Mouse (Mus musculus) hindlimb bud, embryonic 11.5 days (tissue): ENCODE measurements around the gene Naa30.

Experiments used
- DNase-seq: peaks from one replicate; pipeline ENCODE4 v3.0.0-alpha.2; 2012; ENCODE audit warnings: low read depth, low spot score; ENCODE audit errors: extremely low spot score

The Naa30 gene

GRCm38 (mm10) chr14:49221771-49222170 lies 49.7 kb downstream of the Naa30 start:
- no peak for DNase-seq

DNA sequence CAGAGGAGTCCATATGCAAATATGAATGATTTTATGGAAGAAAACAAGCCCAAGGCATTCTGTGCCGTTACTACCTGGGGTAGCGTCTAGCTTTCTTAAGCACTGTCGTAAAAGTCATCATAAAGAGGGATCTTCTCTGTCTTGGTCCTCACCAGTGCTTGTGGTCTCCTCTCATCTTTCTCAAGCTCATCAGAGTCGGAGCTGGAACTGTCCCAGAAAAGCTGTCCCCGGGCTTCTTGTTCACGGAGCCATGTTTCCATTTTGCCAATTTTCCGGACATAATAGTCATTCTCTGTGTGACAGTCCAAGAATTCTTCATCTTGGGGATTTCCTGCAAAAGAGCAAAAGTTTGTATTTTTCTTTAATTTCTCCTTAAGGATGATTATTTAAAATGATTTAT lies 54.4 kb downstream of the Naa30 start:
- DNase-seq: no peak

- DNase-seq: no peak
These were observed 55.0 kb downstream of the Naa30 start for GRCm38 (mm10) chr14:49226986-49227385.

- DNase-seq: no peak
These were observed 59.8 kb downstream of the Naa30 start for GRCm38 (mm10) chr14:49231845-49232244.

DNA sequence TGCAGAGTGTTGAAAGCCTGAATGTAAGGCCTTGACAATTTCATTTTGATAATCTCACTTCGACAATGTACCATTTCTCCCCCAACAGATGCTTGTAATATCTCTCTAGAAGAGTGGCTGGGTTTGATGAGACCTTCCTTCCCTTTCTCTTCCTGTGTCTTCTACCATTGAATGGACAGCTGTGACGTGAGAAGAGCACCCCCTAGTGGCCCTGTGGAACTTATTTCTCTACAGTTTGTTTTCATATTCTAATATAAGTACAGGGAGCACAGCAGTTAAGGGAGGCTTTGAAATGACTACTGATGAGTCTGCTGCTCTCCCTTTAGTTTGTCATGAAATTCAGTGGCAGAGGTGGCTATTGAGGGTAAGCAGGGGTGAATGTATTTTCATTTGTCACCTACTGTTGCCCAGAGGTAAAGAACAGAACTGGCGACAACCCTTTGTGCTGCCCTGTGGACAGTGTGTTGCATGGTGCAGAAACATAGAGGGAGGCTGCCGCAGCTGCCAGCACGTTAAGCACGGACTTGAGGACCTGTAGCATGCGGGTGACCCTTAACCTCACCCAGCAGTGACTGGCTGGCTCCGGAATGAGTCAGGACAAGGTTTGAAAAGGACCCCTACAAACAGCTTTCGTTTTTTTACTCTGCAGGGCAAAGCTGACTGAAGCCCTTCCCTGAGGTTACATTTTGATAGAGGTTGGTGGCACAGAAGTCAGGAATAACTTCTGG lies 62.9 kb downstream of the Naa30 start:
- no peak for DNase-seq

- DNase-seq: no peak
These were observed 66.2 kb downstream of the Naa30 start for GRCm38 (mm10) chr14:49238206-49238605.
